Mouse (Mus musculus): ENCODE measurements around the gene Gm8271.
"Not testable (repeated sequence)": the region's sequence is repeated elsewhere in the genome, so short reads cannot be mapped to it uniquely, and the experiment has no call there.

Gene Gm8271

DNA sequence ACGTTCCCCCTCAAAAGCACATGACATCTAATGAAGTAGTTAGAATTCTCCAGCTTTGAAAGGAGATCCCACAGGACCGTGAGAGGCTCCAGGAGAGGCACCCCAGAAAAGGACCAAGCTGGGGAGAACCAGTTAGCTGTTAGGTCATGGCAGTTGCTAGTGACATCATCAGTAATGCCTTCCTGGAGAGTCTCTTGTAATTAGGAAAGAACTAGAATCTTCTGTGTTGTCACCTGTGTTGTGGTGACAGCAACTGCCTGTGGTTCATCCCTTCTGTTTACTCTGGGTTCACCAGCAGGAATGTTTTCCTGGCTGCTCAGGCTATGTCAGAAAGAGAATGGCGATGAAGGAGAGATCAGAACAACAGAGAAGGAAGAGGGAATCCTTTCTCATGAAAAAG lies at the start of gene Gm8271:
Gm8271 (plus strand) TSS at position 301 of the 400 bp plus-strand sequence.
- not testable (repeated sequence) for DNase-seq

DNA sequence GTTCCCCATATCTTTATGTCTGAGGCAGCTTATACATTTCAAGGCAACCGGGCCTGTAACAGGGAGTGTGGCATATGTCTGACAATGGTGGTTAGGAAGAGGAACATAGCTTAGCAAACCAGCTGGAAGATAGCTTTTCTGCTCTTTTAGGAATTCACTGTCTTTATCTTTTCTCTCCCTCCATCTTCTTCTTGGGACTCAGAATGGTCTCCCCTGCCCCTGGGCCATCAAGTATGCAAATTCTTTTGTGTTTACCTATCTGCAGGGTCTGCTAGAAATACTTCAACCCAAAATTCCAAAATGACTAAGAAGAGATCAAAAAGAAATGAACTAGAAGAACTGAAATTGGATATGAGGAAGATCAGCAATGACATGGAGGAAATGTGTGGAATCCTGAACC lies 21.4 kb upstream of the Gm8271 start, which contains the start of gene Gm3317:
Gm3317 (plus strand) TSS at position 301 of the 400 bp plus-strand sequence.
- DNase-seq = not testable (repeated sequence)

All from lung, postnatal 4 days (tissue).